Mouse (Mus musculus): Measurements from ENCODE around the gene Cgnl1.

Cgnl1 gene

GRCm38 (mm10) chr9:71768119-71768518 lies 3.3 kb downstream of the Cgnl1 start:
- DNase-seq (ENCODE audit: low read depth, low spot score) = peak; percentile 8

GRCm38 (mm10) chr9:71766902-71767301 lies 4.5 kb downstream of the Cgnl1 start:
- no peak for DNase-seq (ENCODE audit: low read depth, low spot score)

GRCm38 (mm10) chr9:71766306-71766705 lies 5.1 kb downstream of the Cgnl1 start:
- no peak for DNase-seq (ENCODE audit: low read depth, low spot score)

- DNase-seq (ENCODE audit: low read depth, low spot score) = no peak
Observed at GRCm38 (mm10) chr9:71764551-71764950, 6.9 kb downstream of the Cgnl1 start.

GRCm38 (mm10) chr9:71763273-71763672 lies 8.1 kb downstream of the Cgnl1 start:
- DNase-seq (ENCODE audit: low read depth, low spot score) = no peak

GRCm38 (mm10) chr9:71761663-71762062 lies 9.7 kb downstream of the Cgnl1 start:
- no peak for DNase-seq (ENCODE audit: low read depth, low spot score)

- no peak for DNase-seq (ENCODE audit: low read depth, low spot score)
Observed at GRCm38 (mm10) chr9:71760518-71761141, 10.8 kb downstream of the Cgnl1 start.

GRCm38 (mm10) chr9:71759893-71760292 lies 11.5 kb downstream of the Cgnl1 start:
- no peak for DNase-seq (ENCODE audit: low read depth, low spot score)

GRCm38 (mm10) chr9:71757386-71757785 lies 14.0 kb downstream of the Cgnl1 start:
- DNase-seq (ENCODE audit: low read depth, low spot score) = no peak

GRCm38 (mm10) chr9:71756916-71757315 lies 14.5 kb downstream of the Cgnl1 start:
- DNase-seq (ENCODE audit: low read depth, low spot score) = peak; percentile 41

GRCm38 (mm10) chr9:71753981-71754380 lies 17.4 kb downstream of the Cgnl1 start:
- DNase-seq (ENCODE audit: low read depth, low spot score) = no peak

- no peak for DNase-seq (ENCODE audit: low read depth, low spot score)
Observed at GRCm38 (mm10) chr9:71753529-71753928, 17.9 kb downstream of the Cgnl1 start.

GRCm38 (mm10) chr9:71753117-71753516 lies 18.3 kb downstream of the Cgnl1 start:
- peak; percentile 11 for DNase-seq (ENCODE audit: low read depth, low spot score)

- DNase-seq (ENCODE audit: low read depth, low spot score) = peak; percentile 16
Observed at GRCm38 (mm10) chr9:71750015-71750672, 21.3 kb downstream of the Cgnl1 start.

GRCm38 (mm10) chr9:71746405-71746804 lies 25.0 kb downstream of the Cgnl1 start:
- peak; percentile 41 for DNase-seq (ENCODE audit: low read depth, low spot score)

GRCm38 (mm10) chr9:71738081-71738930 lies 33.1 kb downstream of the Cgnl1 start:
- DNase-seq (ENCODE audit: low read depth, low spot score) = no peak

GRCm38 (mm10) chr9:71737257-71738023 lies 34.0 kb downstream of the Cgnl1 start:
- peak; percentile 45 for DNase-seq (ENCODE audit: low read depth, low spot score)

- DNase-seq (ENCODE audit: low read depth, low spot score) = no peak
Observed at GRCm38 (mm10) chr9:71735886-71736285, 35.5 kb downstream of the Cgnl1 start.

- DNase-seq (ENCODE audit: low read depth, low spot score) = no peak
Observed at GRCm38 (mm10) chr9:71733559-71733958, 37.8 kb downstream of the Cgnl1 start.

- DNase-seq (ENCODE audit: low read depth, low spot score) = no peak
Observed at GRCm38 (mm10) chr9:71728822-71729311, 42.5 kb downstream of the Cgnl1 start.

- DNase-seq (ENCODE audit: low read depth, low spot score) = no peak
Observed at GRCm38 (mm10) chr9:71727233-71727632, 44.2 kb downstream of the Cgnl1 start.

GRCm38 (mm10) chr9:71726121-71726520 lies 45.3 kb downstream of the Cgnl1 start:
- peak; percentile 53 for DNase-seq (ENCODE audit: low read depth, low spot score)
